Mouse (Mus musculus): ENCODE measurements around the gene Gm12184.

GRCm38 (mm10) chr11:48872695-48873300, 46.3 kb upstream of the Gm12184 start:
- TF ChIP-seq GATA1 (IDR thresholded peaks at IDR 0.05; ENCODE audit: low read length) (no peak), TAL1 (IDR thresholded peaks at IDR 0.05; ENCODE audit: low read length) (no peak)
